Mouse (Mus musculus) liver, embryonic 15.5 days (tissue): Measurements from ENCODE around the gene Kcnh6. TPM values are rescaled to one million over a fixed set of nuclear protein-coding genes. Genes with fewer than 3 reads are reported as not detected.

Experiments used
- ATAC-seq: fragments of 200-750 bp; cut with Nextera tagmentation; 2 replicates; pipeline ENCODE4 v1.8.0; 2017; ENCODE audit warnings: moderate number of reproducible peaks, mild to moderate bottlenecking, moderate library complexity; ENCODE audit not compliant: insufficient read depth
- H3K27ac ChIP-seq: fragments of 300-500 bp; sonication (generic); replicated peaks from 2 replicates; pipeline ENCODE4 v1.5.1; 2015; ENCODE audit warnings: mild to moderate bottlenecking, inconsistent platforms
- H3K27me3 ChIP-seq: fragments of 300-500 bp; sonication (generic); 2 replicates; pipeline ENCODE4 v1.6.1; 2015; ENCODE audit warnings: mild to moderate bottlenecking, inconsistent platforms
- H3K36me3 ChIP-seq: fragments of 300-500 bp; sonication (generic); replicated peaks from 2 replicates; pipeline ENCODE4 v1.6.1; 2015; ENCODE audit warnings: moderate library complexity, mild to moderate bottlenecking, inconsistent platforms
- H3K4me1 ChIP-seq: fragments of 300-500 bp; sonication (generic); replicated peaks from 2 replicates; pipeline ENCODE4 v1.6.1; 2015; ENCODE audit warnings: inconsistent platforms
- H3K4me2 ChIP-seq: fragments of 300-500 bp; sonication (generic); 2 replicates; pipeline ENCODE4 v1.6.1; 2015; ENCODE audit warnings: moderate library complexity, mild to moderate bottlenecking, inconsistent platforms
- H3K4me3 ChIP-seq: fragments of 300-500 bp; sonication (generic); replicated peaks from 2 replicates; pipeline ENCODE4 v1.5.1; 2015; ENCODE audit warnings: mild to moderate bottlenecking, inconsistent platforms
- H3K9ac ChIP-seq: fragments of 300-500 bp; sonication (generic); 2 replicates; pipeline ENCODE4 v1.6.1; 2015; ENCODE audit warnings: moderate library complexity, mild to moderate bottlenecking, inconsistent platforms
- H3K9me3 ChIP-seq: fragments of 300-500 bp; sonication (generic); replicated peaks from 2 replicates; pipeline ENCODE4 v1.6.1; 2016; ENCODE audit warnings: inconsistent platforms
- WGBS: fragments of 180-500 bp; shearing (Covaris S2); methylation state at CpG from one replicate; pipeline ENCODE4 v1.1.7; 2015; ENCODE audit warnings: mixed read lengths; ENCODE audit not compliant: insufficient replicate concordance; 5-methylcytosine and 5-hydroxymethylcytosine counted together
- polyA plus RNA-seq: library from polyadenylated mRNA; unstranded; fragments of >200 nt; fragmentation: Nextera tagmentation; extraction: Ambion mirVana; gene quantifications from 2 replicates; pipeline ENCODE4 v1.2.1, GENCODE M21; 2015

Kcnh6 gene
- polyA plus RNA-seq, 1 experiment from 2014 or later, result 0.05 TPM

- ATAC-seq, result no peak
- 60% methylated on average over 2 of the region's 2 CpGs for WGBS
- Histone ChIP-seq H3K4me1 (no peaks in the 10 kb centered on the region), H3K36me3 (no peaks in the 10 kb centered on the region), H3K9me3 (no peaks in the 10 kb centered on the region), H3K27ac (no peak overlapping the region), H3K9ac (no peak overlapping the region), H3K4me3 (no peak overlapping the region), H3K4me2 (no peak overlapping the region), H3K27me3 (peaks cover 44% of the 10 kb centered on the region)
These were observed 29.7 kb upstream of the Kcnh6 start for GRCm38 (mm10) chr11:105978232-105978631.

DNA sequence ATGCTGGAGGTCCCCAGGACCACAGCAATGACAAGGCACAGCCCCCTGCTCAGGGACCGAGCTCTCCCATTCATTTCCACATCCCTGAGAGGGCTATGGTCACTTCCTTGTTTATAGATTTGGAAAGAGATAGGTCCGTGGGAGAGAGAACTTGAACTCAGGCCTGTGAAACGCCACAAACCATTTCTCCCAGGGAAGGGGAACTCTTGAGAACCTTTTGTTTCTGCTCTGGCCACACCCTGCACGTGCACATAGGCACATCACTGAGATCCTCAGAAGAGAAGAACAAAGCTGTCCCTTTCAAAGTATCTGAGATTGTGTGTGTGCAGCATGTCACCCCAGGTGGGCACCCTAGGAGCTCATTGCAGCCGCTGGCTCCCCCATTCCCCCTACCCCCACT is 29.3 kb upstream of the Kcnh6 start:
- Histone ChIP-seq H3K4me1 (no peaks in the 10 kb centered on the region), H3K36me3 (no peaks in the 10 kb centered on the region), H3K27ac (no peak overlapping the region), H3K27me3 (peaks cover 40% of the 10 kb centered on the region), H3K9ac (no peak overlapping the region), H3K4me2 (no peak overlapping the region), H3K9me3 (no peaks in the 10 kb centered on the region), H3K4me3 (no peak overlapping the region)
- 34% methylated on average over 5 of the region's 5 CpGs for WGBS
- ATAC-seq, result no peak

- ATAC-seq, result no peak
- Histone ChIP-seq H3K9me3 (no peaks in the 10 kb centered on the region), H3K4me3 (no peak overlapping the region), H3K4me1 (no peaks in the 10 kb centered on the region), H3K36me3 (no peaks in the 10 kb centered on the region), H3K4me2 (no peak overlapping the region), H3K27ac (no peak overlapping the region), H3K9ac (no peak overlapping the region), H3K27me3 (peaks cover 22% of the 10 kb centered on the region)
- 48% methylated on average over 4 of the region's 4 CpGs for WGBS
These were observed 23.5 kb upstream of the Kcnh6 start for GRCm38 (mm10) chr11:105984452-105984851.

DNA sequence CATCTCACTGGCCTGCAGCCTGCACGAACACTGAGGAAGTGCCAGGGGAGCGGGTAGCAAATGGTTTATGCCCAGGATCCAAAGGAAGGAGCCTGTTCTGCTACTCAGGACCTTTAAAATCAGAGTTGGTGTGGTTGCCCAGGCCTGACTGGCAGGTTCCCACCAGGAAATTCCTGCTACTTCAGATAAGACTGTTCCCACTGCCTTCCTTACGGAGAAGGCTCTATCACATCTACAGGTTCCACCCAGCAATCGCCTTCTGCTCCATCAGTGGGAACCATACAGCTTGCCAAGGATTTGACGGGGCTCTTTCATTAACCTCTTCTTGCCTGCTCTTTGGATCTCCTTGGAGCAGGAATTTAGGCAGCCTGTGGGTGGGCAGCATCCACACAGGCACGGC is 20.5 kb upstream of the Kcnh6 start:
- H3K9me3 ChIP-seq, result no peaks in the 10 kb centered on the region
- H3K27ac ChIP-seq, result no peak overlapping the region
- peaks cover 4% of the 10 kb centered on the region; the same call in 1 of the 2 replicates for H3K4me1 ChIP-seq
- H3K4me3 ChIP-seq, result no peak overlapping the region
- no peaks in the 10 kb centered on the region for H3K36me3 ChIP-seq
- H3K4me2 ChIP-seq, result no peak overlapping the region
- no peak for ATAC-seq
- no peak overlapping the region for H3K9ac ChIP-seq
- H3K27me3 ChIP-seq, result peaks cover 22% of the 10 kb centered on the region
- 37% methylated on average over 6 of the region's 6 CpGs for WGBS

- no peaks in the 10 kb centered on the region for H3K36me3 ChIP-seq
- no peak overlapping the region for H3K4me2 ChIP-seq
- 64% methylated on average over 6 of the region's 6 CpGs for WGBS
- H3K27me3 ChIP-seq, result peaks cover 17% of the 10 kb centered on the region
- no peak overlapping the region for H3K27ac ChIP-seq
- H3K9ac ChIP-seq, result no peak overlapping the region
- no peak for ATAC-seq
- no peaks in the 10 kb centered on the region for H3K9me3 ChIP-seq
- peaks cover 4% of the 10 kb centered on the region; the same call in 1 of the 2 replicates for H3K4me1 ChIP-seq
- no peak overlapping the region for H3K4me3 ChIP-seq
These were observed 18.5 kb upstream of the Kcnh6 start for GRCm38 (mm10) chr11:105989446-105989845.

- Histone ChIP-seq H3K36me3 (no peaks in the 10 kb centered on the region), H3K4me3 (no peak overlapping the region), H3K9me3 (no peaks in the 10 kb centered on the region), H3K4me1 (peaks cover 4% of the 10 kb centered on the region; the same call in 1 of the 2 replicates), H3K4me2 (no peak overlapping the region), H3K27ac (no peak overlapping the region), H3K9ac (no peak overlapping the region), H3K27me3 (peaks cover 23% of the 10 kb centered on the region)
- ATAC-seq, result peak; percentile 46; the same call in 1 of the 2 replicates
- WGBS, result 18% methylated on average over 2 of the region's 2 CpGs
These were observed 17.7 kb upstream of the Kcnh6 start for GRCm38 (mm10) chr11:105990231-105990630.

DNA sequence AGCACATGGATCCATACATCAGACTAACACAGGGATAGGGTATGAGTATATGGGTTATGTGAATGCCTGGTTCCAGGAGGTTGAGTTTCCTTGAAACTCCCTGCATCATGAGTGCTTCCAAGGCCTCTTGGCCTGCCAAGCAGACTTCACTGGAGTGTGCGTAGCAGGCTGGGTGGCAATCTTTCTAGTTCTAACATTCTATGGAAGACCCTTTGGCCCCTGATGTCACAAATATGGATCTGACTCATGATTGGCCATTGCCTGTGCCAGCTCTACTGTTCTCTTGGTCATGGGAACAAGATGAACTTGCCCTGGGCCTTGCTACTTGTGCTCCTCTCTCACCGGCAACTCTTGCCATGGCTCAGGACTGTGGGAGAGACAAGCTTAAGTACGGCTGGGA is 13.5 kb upstream of the Kcnh6 start, which contains the start of gene Ace3:
TSS of gene Ace3 (plus strand) at position 301 of the 400 bp plus-strand sequence.
- WGBS, result 79% methylated on average over 3 of the region's 3 CpGs
- Histone ChIP-seq H3K4me3 (no peak within 1 kb of the TSS), H3K4me2 (no peak within 1 kb of the TSS), H3K27ac (no peak within 1 kb of the TSS), H3K9me3 (no peaks in the 10 kb centered on the region), H3K9ac (no peak within 1 kb of the TSS), H3K36me3 (no peaks in the 10 kb centered on the region), H3K4me1 (peaks cover 4% of the 10 kb centered on the region; the same call in 1 of the 2 replicates), H3K27me3 (peaks cover 58% of the 10 kb centered on the region)
- ATAC-seq, result no peak

DNA sequence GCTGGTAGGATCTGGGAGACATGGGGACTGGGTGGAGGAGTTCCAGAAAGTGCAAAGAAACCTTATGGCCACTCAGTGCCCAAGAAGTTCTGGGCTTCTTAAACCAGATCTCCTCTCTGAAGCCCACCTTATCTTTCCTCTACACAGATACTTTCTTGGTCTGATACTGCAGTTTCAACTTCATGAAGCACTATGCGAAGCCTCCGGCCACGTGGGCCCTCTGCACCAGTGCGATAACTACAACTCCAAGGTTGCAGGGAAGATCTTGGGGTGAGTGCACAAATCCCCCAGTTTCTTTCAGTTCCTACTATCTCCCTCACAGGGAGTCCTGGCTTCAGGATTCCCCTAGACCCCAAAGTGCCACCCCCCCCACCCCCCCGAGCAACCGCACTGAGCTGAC is 7.9 kb upstream of the Kcnh6 start:
- no peaks in the 10 kb centered on the region for H3K36me3 ChIP-seq
- H3K9ac ChIP-seq, result no peak overlapping the region
- no peak overlapping the region for H3K27ac ChIP-seq
- peaks cover 86% of the 10 kb centered on the region for H3K27me3 ChIP-seq
- H3K4me2 ChIP-seq, result no peak overlapping the region
- no peak for ATAC-seq
- no peaks in the 10 kb centered on the region for H3K9me3 ChIP-seq
- 68% methylated on average over 6 of the region's 6 CpGs for WGBS
- 0 out of 2 replicates have a peak, but pooled peaks cover 4% of the 10 kb centered on the region for H3K4me1 ChIP-seq
- H3K4me3 ChIP-seq, result no peak overlapping the region

DNA sequence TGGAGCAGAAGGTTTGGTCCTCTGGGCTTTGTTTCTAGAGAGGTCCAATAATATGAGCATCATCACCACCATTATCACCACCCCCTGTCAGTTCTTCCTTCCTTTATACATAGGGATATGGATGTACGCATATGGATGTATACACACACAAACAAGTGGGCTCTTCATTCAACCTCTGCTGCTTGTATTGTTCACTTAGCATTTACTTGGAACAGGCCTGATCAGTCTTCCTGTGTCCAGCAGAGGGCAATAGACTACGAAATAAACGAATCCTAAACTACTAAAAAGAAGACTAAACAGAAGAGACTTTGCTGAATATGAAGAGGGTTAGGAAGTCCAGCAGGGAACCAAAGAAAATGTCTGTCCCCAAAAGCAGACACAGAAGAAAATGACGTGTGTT is 6.2 kb upstream of the Kcnh6 start:
- no peaks in the 10 kb centered on the region for H3K9me3 ChIP-seq
- no peak overlapping the region for H3K4me3 ChIP-seq
- no peak overlapping the region for H3K9ac ChIP-seq
- WGBS, result 26% methylated on average over 4 of the region's 4 CpGs
- no peak for ATAC-seq
- 0 out of 2 replicates have a peak, but pooled peaks cover 4% of the 10 kb centered on the region for H3K4me1 ChIP-seq
- H3K36me3 ChIP-seq, result no peaks in the 10 kb centered on the region
- no peak overlapping the region for H3K4me2 ChIP-seq
- H3K27me3 ChIP-seq, result peaks cover 77% of the 10 kb centered on the region
- H3K27ac ChIP-seq, result no peak overlapping the region

GRCm38 (mm10) chr11:106004576-106004975 is 3.3 kb upstream of the Kcnh6 start:
- Histone ChIP-seq H3K36me3 (no peaks in the 10 kb centered on the region), H3K4me3 (no peak overlapping the region), H3K27me3 (peaks cover 77% of the 10 kb centered on the region), H3K9ac (no peak overlapping the region), H3K4me1 (peaks cover 11% of the 10 kb centered on the region), H3K4me2 (no peak overlapping the region), H3K9me3 (no peaks in the 10 kb centered on the region), H3K27ac (no peak overlapping the region)
- WGBS, result 48% methylated on average over 1 of the region's 1 CpGs
- ATAC-seq, result no peak

DNA sequence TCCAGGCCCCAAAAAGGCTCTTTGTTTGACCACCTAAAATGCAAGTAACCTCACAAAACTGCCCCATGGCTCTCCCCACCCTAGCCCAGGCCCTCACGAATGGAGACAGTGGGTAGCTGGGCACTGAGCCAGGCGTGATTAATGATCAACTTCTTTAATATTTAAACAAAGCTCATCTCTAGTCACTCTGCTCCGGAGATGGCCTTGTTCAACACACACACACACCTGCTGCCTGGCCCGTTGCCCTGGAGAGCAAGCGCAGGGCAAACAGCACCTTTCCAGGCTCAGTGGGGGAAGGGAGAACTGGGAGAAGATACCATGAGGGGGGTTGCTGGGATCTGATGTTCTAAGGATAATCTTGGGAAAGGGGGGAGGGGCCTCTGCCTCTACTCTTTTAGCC is 2.0 kb upstream of the Kcnh6 start:
- Histone ChIP-seq H3K9me3 (no peaks in the 10 kb centered on the region), H3K4me2 (no peak overlapping the region), H3K27me3 (peaks cover 80% of the 10 kb centered on the region), H3K27ac (no peak overlapping the region), H3K9ac (no peak overlapping the region), H3K4me1 (peaks cover 11% of the 10 kb centered on the region), H3K36me3 (no peaks in the 10 kb centered on the region), H3K4me3 (no peak overlapping the region)
- no peak for ATAC-seq
- 36% methylated on average over 5 of the region's 5 CpGs for WGBS

DNA sequence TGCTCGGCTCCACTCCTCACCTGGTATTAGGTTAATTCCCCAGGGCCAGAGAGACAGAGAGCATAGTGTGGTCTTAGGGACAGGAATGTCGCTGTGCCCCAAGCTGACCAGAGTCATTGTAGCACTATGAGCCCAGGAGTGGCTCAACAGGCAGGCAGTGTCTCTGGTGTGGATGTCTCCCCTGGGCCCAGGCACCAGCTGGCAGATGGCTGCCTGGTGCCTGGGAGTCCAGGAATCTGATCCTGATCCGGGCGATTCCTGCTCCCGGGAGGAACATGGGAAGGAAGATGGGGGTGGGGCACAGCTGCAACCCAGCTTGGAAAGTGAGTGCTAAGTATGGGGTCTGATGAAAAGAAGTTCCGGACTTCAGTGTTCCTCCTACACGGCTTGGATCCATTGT is 4.8 kb downstream of the Kcnh6 start:
- H3K4me1 ChIP-seq, result peaks cover 6% of the 10 kb centered on the region
- no peak for ATAC-seq
- no peak overlapping the region for H3K9ac ChIP-seq
- H3K36me3 ChIP-seq, result no peaks in the 10 kb centered on the region
- no peaks in the 10 kb centered on the region for H3K9me3 ChIP-seq
- H3K4me2 ChIP-seq, result no peak overlapping the region
- peaks cover 99% of the 10 kb centered on the region for H3K27me3 ChIP-seq
- H3K27ac ChIP-seq, result no peak overlapping the region
- 57% methylated on average over 7 of the region's 7 CpGs for WGBS
- H3K4me3 ChIP-seq, result no peak overlapping the region
